Mouse (Mus musculus) ES-Bruce4 (cell line): ENCODE data around the gene Mrpl42.

Experiments used
- CTCF ChIP-seq: IDR thresholded peaks from one replicate; pipeline ENCODE4 v1.8.1; 2011; ENCODE audit warnings: low read depth, low read length
- EP300 ChIP-seq: IDR thresholded peaks from 2 replicates; pipeline ENCODE4 v1.6.1; 2011; ENCODE audit warnings: low read depth, low read length; ENCODE audit not compliant: insufficient read depth
- POLR2A ChIP-seq: IDR thresholded peaks from one replicate; pipeline ENCODE4 v1.8.1; 2011; ENCODE audit warnings: low read length; ENCODE audit not compliant: insufficient read depth

DNA sequence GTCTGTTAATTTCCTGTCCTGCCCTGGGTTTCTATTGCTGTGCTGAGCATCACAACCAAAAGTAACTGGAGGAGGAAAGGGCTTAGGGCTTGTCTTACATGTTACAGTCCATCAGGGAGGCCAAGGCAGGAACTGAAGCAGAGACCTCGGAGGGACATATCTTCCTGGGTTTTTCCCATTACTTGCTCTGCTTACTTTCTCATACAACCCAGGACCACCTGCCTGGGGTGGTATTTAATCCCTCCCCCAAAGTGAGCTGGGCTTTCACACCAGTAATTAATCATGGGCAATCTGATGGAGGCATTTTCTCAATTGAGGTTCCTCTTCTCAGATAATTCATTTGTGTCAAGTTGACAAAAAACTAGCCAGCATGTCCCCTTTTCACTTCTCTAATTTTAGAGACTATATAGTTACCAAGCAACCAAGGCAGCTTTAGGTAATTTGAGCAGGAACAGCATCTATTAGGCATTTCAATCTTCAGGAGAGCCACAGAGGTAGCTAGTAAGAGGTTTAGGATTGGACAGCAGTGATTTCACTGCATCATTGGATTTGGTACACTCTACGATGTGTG, 28.9 kb upstream of the Mrpl42 start:
- TF ChIP-seq POLR2A (no peak), CTCF (no peak), EP300 (no peak)
